Mouse (Mus musculus) central nervous system, embryonic 18 days (tissue): ENCODE results near the gene Tes3-ps. TPM values are rescaled to one million over a fixed set of nuclear protein-coding genes. Genes with fewer than 3 reads are reported as not detected.

Source experiments
- polyA plus RNA-seq: library from polyadenylated mRNA; depleted of rRNA; stranded (reverse); fragments of >200 nt; gene quantifications from 2 replicates; pipeline ENCODE4 v1.2.3, GENCODE M21; 2012; rRNA removed

The Tes3-ps gene
- polyA plus RNA-seq = 0.32 and 0.36 TPM in 2 replicates

GRCm38 (mm10) chr13:49492376-49493368 is at the start of gene Tes3-ps:
TSS of gene Tes3-ps (plus strand) at chr13:49493318.

GRCm38 (mm10) chr13:49504510-49504909 is 11.4 kb downstream of the Tes3-ps start, which contains the start of gene Ecm2:
TSS of gene Ecm2 (plus strand) at chr13:49504810.

GRCm38 (mm10) chr13:49544279-49544678 is 51.2 kb downstream of the Tes3-ps start, which contains the start of gene Aspn:
TSS of gene Aspn (plus strand) at chr13:49544443.

Other genes with a start within 250 kb of the Tes3-ps start
- 0.35 and 0.60 TPM in 2 replicates for gene Susd3, start 244.6 kb upstream of the Tes3-ps start, polyA plus RNA-seq
- 12.1 and 13.3 TPM in 2 replicates for gene Fgd3, start 173.0 kb upstream of the Tes3-ps start, polyA plus RNA-seq
- gene Bicd2, start 151.7 kb upstream of the Tes3-ps start, polyA plus RNA-seq = 38.4 and 40.1 TPM in 2 replicates
- 10.4 and 11.0 TPM in 2 replicates for gene Ippk, start 72.1 kb upstream of the Tes3-ps start, polyA plus RNA-seq
- gene Ecm2, start 11.5 kb downstream of the Tes3-ps start, polyA plus RNA-seq = 2.1 and 2.8 TPM in 2 replicates
- 1.0 and 11.4 TPM in 2 replicates for gene Aspn, start 51.1 kb downstream of the Tes3-ps start, polyA plus RNA-seq
- 0.75 and 3.2 TPM in 2 replicates for gene Omd, start 89.1 kb downstream of the Tes3-ps start, polyA plus RNA-seq
- gene Ogn, start 114.7 kb downstream of the Tes3-ps start, polyA plus RNA-seq = 7.8 and 15.6 TPM in 2 replicates
- gene Cenpp, start 159.5 kb downstream of the Tes3-ps start, polyA plus RNA-seq = 2.9 and 3.6 TPM in 2 replicates
- gene Nol8, start 159.8 kb downstream of the Tes3-ps start, polyA plus RNA-seq = 12.8 and 13.4 TPM in 2 replicates
- gene Iars, start 188.8 kb downstream of the Tes3-ps start, polyA plus RNA-seq = 41.6 and 43.5 TPM in 2 replicates